Mouse (Mus musculus) ZHBTc4 (cell line): ENCODE measurements around the gene Ncoa3.

Experiments
- DNase-seq: peaks from one replicate; pipeline ENCODE4 v3.0.0-alpha.2; 2011; ENCODE audit warnings: low read depth, low spot score

The Ncoa3 gene

GRCm38 (mm10) chr2:166001362-166001761, 8.9 kb downstream of the Ncoa3 start:
- no peak for DNase-seq

- DNase-seq = no peak
Measured at GRCm38 (mm10) chr2:166001768-166002167, 9.3 kb downstream of the Ncoa3 start.

DNA sequence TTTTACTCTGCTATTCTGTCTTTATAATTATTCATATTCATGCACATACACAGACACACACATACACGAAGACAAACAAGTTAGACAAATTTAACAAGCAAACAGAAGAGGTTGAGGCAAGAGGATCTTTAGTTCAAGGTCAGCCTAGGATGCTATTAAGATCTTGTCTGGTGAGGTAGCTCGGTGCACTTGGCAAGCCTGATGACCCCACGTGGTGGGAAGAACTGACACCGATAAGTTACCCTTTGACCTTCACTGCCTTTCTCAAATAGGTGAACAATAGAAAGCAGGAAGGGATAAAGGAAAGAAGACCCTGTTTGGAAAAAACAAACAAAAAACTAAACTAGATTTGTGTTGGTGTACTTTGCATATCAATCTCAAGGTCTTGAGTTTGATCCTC, 10.0 kb downstream of the Ncoa3 start:
- DNase-seq = no peak

- DNase-seq = no peak
Measured at GRCm38 (mm10) chr2:166003004-166003403, 10.6 kb downstream of the Ncoa3 start.

DNA sequence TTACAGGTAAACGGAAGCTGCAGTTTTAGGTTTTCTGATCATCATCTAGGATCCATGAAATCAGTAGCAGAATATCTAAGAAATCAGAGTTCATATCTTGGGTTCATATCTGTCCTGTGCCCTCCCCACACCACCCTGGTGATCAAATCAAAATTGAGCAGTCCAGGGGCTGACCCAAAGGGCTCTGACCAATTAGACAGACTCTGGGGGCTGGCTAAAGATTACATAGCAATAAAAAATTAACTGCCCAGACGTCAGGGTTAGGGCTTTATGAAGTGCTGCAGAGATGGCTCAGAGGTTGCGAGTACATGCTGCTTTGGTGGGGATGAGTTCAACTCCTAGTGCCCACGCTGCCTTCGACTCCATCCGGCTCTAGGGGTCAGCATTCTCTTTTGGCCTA, 14.6 kb downstream of the Ncoa3 start:
- DNase-seq = no peak

- peak; percentile 88 for DNase-seq
Measured at GRCm38 (mm10) chr2:166008558-166009392, 16.3 kb downstream of the Ncoa3 start.

DNA sequence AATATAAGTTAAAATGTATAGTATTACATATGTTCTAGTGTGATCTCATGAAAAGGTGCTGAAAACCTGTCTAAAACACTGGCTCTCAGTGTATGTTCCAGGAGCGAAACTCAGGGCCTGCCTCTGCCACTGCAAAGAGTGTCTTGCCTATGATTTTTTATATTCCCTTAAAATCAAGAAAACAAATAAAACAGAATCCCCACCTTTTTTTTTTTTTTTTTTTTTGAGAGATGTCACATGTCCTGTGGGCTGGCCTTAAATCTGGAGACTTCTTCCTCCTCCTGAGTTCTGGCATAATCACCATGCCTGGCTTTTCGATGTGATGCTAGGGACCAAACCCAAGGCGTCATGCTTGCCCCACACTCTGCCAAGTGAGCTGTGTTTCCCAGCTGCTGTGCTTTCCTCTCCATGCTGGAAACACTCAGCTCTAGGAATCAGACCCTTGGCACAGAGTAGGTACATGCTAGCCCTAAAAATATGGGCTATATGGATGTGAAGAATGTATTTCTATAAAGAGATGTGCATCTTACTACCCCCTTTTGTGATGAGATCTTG, 17.0 kb downstream of the Ncoa3 start:
- DNase-seq = no peak

DNA sequence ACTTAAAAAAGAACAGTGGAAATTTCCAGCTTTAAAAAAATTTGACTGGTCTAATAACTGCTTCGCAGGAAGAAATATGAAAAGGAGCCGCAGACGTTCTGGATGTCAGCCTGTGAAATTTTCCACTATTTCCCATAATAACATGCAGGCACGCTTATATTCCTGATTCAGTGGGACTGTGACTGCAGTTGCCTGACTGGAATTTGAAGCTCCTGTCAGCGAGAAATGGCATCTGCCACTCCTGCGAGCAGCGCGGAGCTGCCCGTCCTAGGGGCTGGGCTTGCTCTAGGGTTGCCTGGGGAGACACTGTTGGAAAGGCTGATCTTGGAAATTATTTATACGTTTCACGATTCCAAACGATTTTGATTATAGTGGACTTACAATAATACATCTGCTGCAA, 17.9 kb downstream of the Ncoa3 start:
- DNase-seq = no peak

- DNase-seq = no peak
Measured at GRCm38 (mm10) chr2:166011422-166011821, 19.0 kb downstream of the Ncoa3 start.

DNA sequence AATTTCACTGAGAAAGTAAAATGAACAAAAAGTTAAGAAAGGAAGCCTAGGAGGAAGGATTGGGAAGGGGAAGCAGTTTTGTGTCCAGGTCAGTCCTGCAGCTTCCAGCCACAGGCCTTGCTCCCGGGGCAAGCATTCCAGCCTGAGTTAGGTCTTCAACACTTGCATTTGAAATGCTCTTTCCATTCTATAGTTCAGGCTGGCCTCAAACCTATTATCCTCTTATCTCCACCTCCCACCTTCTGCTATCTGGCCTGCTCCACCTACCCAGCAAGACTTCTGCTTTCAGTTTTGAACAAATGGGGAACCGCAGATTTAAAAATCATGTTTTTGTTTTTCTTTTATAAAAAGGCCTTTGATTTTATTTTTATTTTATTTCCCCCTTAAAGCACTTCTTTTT, 19.7 kb downstream of the Ncoa3 start:
- DNase-seq = no peak

DNA sequence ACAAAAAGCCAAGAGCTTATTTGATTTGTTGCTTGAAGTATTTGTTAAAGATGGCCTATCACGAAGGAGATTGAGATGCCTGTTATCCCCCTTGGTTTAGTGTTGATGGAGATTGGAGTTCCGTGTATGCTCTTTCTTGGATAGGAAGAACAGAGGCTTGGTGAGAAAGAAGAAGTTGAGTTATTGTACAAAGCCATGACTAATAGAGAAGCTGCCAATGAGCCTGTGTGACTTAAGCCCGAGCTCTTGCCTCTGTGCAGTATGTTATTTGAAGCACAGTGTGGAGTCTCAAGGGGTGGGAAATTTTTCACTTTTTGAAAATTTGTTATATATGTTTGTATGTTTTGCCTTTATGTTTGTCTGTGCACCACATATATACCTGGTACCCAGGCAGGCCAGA, 26.3 kb downstream of the Ncoa3 start:
- DNase-seq = no peak

GRCm38 (mm10) chr2:166020026-166020425, 27.6 kb downstream of the Ncoa3 start:
- no peak for DNase-seq

DNA sequence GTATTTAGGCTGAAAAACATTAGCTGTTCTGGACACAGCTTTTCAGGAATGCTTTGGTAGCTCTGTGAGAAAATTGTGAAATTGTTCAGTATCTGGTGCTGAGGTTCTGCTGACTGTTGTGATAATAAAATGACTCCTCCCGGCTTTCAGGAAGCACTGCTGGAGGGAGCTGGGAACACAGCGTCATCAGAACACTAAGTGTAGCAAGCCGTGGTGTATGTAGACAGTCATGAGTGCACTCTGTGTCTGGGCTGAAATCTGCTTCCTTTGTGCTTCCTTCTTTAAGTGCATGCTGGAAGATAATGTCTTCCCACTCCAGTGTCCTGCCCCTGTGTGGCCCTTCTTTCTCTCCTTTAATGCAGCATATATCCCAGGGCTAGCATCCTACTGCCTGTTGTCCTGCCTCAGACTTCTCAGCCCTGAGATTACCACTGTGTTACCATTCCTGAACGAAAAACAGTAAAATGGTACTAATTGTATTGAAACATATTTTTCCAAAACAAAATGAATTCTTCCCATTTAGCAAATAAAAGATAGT, 28.7 kb downstream of the Ncoa3 start:
- DNase-seq = no peak

- DNase-seq = peak; percentile 85
Measured at GRCm38 (mm10) chr2:166021642-166022041, 29.2 kb downstream of the Ncoa3 start.

- DNase-seq = peak; percentile 77
Measured at GRCm38 (mm10) chr2:166022327-166022726, 29.9 kb downstream of the Ncoa3 start.

- DNase-seq = no peak
Measured at GRCm38 (mm10) chr2:166024079-166024478, 31.6 kb downstream of the Ncoa3 start.

DNA sequence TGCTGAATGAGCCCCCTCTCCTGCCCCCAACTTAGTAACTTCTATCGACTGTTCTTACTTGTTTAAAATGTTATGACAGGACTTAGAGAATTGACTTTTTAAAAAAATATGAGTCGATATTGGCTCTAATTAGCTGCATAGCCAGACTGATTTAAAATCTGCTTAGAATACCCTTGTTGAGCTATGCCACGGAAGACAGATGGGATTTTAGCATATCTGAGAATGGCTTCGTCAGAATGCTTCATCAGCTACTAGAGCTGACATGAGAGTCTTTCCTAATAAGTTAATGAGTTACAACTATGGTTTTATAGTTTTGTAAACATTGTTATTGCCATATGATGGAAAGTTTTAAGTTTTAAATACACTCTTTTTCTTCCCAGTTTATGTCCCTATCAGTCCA, 32.2 kb downstream of the Ncoa3 start:
- no peak for DNase-seq

DNA sequence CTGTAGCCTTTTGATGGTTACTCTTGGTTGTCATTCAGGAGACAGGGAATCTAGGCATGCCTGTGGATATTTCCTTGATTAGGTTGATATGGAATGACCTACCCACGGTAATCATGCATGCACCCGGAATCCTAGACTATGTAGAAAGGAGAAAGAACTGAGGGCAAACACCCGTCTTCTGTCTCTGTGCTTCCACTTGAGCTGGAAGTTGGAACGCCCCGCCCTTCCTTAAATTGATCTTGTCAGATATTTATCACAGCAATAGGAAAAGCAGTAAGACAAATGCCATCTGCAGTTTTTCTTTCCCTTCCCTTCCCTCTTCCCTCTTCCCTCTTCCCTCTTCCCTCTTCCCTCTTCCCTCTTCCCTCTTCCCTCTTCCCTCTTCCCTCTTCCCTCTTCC, 33.5 kb downstream of the Ncoa3 start:
- no peak for DNase-seq

GRCm38 (mm10) chr2:166027834-166028233, 35.4 kb downstream of the Ncoa3 start:
- DNase-seq = no peak

GRCm38 (mm10) chr2:166029232-166029631, 36.8 kb downstream of the Ncoa3 start:
- no peak for DNase-seq

DNA sequence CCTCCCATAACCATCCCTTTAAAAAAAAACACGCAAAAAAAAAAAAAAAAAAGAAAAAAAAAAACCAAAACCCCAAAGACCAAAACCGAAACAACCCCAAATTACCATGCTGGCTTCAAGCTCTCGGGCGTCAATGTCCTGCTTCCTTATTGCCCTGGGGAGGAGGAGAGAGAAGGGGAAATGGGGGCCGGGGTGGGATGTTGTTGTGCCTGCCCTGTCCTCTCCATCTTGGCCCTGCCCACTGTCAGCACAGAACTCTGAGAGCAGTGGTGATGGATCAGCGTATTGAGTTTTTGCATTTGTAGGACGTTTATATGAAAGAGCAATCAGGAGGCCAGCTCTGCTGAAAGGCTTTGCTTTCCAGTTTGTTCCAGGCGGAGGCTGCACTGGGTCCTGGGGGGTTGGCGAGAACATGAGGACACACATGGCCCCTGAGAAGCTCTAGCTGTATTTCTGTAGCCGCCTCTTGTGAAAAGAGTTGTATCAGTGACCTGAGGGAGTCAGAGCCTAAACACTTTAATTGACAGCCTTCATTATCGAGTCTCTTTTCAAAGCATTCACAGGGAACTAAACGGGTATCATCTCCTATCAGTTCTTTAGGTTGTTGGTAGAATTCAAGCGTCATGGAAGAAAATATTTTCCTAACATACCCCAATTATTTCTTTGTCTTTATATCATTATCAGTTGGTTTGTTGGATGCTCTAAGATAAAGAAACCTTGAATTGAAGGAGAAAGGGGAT, 38.0 kb downstream of the Ncoa3 start:
- DNase-seq = no peak

DNA sequence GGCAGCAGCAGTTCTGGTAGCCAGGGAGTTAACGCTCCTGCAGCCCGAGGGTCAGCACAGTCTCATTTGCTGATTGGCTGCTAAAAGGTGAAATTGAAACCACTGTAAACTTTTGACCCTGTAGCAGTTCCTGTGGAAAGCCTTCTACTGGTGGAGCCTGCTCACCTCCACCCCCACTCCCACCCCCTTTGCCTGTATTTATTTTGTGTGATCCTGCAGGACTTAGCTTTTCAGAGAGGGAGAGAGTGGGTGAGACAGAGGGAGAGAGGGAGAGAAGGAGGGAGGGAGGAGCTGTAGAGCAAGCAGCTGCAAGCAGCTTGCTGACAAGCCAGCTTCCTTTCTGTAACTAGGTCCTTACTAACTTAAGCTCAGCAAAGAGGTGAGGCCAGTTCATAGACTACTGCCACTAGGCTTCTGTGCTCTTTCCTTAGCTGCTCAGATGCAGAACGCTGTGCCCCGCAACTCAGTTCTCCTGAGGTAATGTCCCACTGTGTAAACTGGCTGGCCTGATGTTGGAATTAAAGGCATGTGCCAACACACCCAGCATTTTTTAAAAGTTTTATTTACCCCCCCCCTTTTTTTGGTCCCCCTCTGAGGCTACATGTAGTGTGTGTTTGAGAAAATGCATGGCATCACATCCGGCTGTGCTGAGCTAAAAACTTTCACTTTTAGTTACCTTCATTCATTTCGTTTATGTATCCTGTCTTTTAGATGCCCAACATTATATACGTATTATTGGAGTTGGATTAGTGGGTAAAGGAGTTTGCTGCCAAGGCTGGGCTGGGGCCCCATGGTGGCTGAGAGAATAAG, 38.9 kb downstream of the Ncoa3 start:
- DNase-seq = peak; percentile 59
